Mouse (Mus musculus): ENCODE data around the gene Arhgef33. TPM values are rescaled to one million over a fixed set of nuclear protein-coding genes. Genes with fewer than 3 reads are reported as not detected.
"Not testable (repeated sequence)": the region's sequence is repeated elsewhere in the genome, so short reads cannot be mapped to it uniquely, and the experiment has no call there.

Arhgef33 gene
- total RNA-seq (2012; rRNA removed), result 0.48 and 0.98 TPM in 2 replicates

DNA sequence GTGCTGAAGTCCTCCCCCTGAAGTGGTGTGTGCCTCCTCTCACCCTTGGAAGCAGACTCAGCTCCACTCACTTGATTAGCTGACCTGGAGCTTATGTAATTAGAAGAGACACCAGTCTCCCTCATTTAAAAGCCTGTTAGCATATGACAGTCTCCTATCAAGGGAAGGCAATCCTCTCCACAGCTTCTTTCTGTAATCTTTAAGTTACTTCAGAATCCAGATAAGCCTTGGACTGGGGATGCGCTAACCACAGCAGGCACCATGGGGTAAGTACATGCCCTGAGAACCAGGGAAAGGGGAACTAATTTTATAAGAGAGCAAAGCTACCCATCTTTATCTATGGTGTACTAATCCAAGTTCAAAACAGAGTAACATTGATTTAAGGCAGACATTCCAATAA, at the start of gene Arhgef33:
TSS of gene Arhgef33 (plus strand) at position 157 of the 400 bp plus-strand sequence.
- no peak for DNase-seq (ENCODE audit: low read depth, low spot score)
- in situ Hi-C loops (cut with MboI; ENCODE audit: low sequenced_read_pairs in 2 of 2, unreplicated experiment in 2 of 2), result no loop called here
- no peak for TF ChIP-seq HCFC1 (IDR thresholded peaks at IDR 0.05; ENCODE audit: borderline replicate concordance, insufficient read depth, low read length)
- TF ChIP-seq ZC3H11A (IDR thresholded peaks at IDR 0.05; ENCODE audit: borderline replicate concordance, low read depth, low read length), result no peak
- no peak for TF ChIP-seq CHD2 (IDR thresholded peaks at IDR 0.05; ENCODE audit: low read depth, low read length)
- TF ChIP-seq ZNF384 (IDR thresholded peaks at IDR 0.05; ENCODE audit: low read depth, low read length), result no peak
- TF ChIP-seq MAFK (IDR thresholded peaks at IDR 0.05; ENCODE audit: insufficient read depth, low read depth, low read length), result no peak
- no peaks in the 10 kb centered on the region for H3K36me3 ChIP-seq (ENCODE audit: control insufficient read depth, insufficient read depth, low read length, poor library complexity, severe bottlenecking)
- H3K9ac ChIP-seq (ENCODE audit: insufficient read depth, low read depth, low read length, poor library complexity, severe bottlenecking), result no peak within 1 kb of the TSS
- no peak within 1 kb of the TSS for H3K27ac ChIP-seq (ENCODE audit: insufficient read depth, low read depth, low read length, poor library complexity, severe bottlenecking)
- no peak within 1 kb of the TSS for H3K4me3 ChIP-seq (ENCODE audit: insufficient read depth in 1 of 2, low read depth in 1 of 2, low read length in 2 of 2, poor library complexity in 1 of 2, severe bottlenecking in 1 of 2)
- H3K4me1 ChIP-seq (ENCODE audit: control insufficient read depth in 2 of 2, insufficient read depth in 2 of 2, low read length in 2 of 2, poor library complexity in 1 of 2), result no peaks in the 10 kb centered on the region
- H3K9me3 ChIP-seq (ENCODE audit: control insufficient read depth, insufficient read depth, low read depth, low read length), result no peaks in the 10 kb centered on the region

- Histone ChIP-seq H3K27ac (ENCODE audit: insufficient read depth, low read depth, low read length, poor library complexity, severe bottlenecking) (no peak overlapping the region), H3K36me3 (ENCODE audit: control insufficient read depth, insufficient read depth, low read length, poor library complexity, severe bottlenecking) (peaks cover 19% of the 10 kb centered on the region), H3K4me1 (ENCODE audit: control insufficient read depth in 2 of 2, insufficient read depth in 2 of 2, low read length in 2 of 2, poor library complexity in 1 of 2) (no peaks in the 10 kb centered on the region), H3K9me3 (ENCODE audit: control insufficient read depth, insufficient read depth, low read depth, low read length) (no peaks in the 10 kb centered on the region), H3K4me3 (ENCODE audit: insufficient read depth in 1 of 2, low read depth in 1 of 2, low read length in 2 of 2, poor library complexity in 1 of 2, severe bottlenecking in 1 of 2) (no peak overlapping the region), H3K9ac (ENCODE audit: insufficient read depth, low read depth, low read length, poor library complexity, severe bottlenecking) (no peak overlapping the region)
- DNase-seq (ENCODE audit: low read depth, low spot score), result no peak
- no peak for TF ChIP-seq ZNF384 (IDR thresholded peaks at IDR 0.05; ENCODE audit: low read depth, low read length)
- in situ Hi-C loops (cut with MboI; ENCODE audit: low sequenced_read_pairs in 2 of 2, unreplicated experiment in 2 of 2), result no loop called here
These were observed 40.1 kb upstream of the Arhgef33 start for GRCm38 (mm10) chr17:80267065-80267464.

- no peaks in the 10 kb centered on the region for H3K9me3 ChIP-seq (ENCODE audit: control insufficient read depth, insufficient read depth, low read depth, low read length)
- no peak overlapping the region for H3K27ac ChIP-seq (ENCODE audit: insufficient read depth, low read depth, low read length, poor library complexity, severe bottlenecking)
- in situ Hi-C loops (cut with MboI; ENCODE audit: low sequenced_read_pairs in 2 of 2, unreplicated experiment in 2 of 2), result no loop called here
- DNase-seq (ENCODE audit: low read depth, low spot score), result no peak
- TF ChIP-seq CHD2 (IDR thresholded peaks at IDR 0.05; ENCODE audit: low read depth, low read length) (no peak), MAFK (IDR thresholded peaks at IDR 0.05; ENCODE audit: insufficient read depth, low read depth, low read length) (no peak), HCFC1 (IDR thresholded peaks at IDR 0.05; ENCODE audit: borderline replicate concordance, insufficient read depth, low read length) (no peak), ZC3H11A (IDR thresholded peaks at IDR 0.05; ENCODE audit: borderline replicate concordance, low read depth, low read length) (no peak), ZNF384 (IDR thresholded peaks at IDR 0.05; ENCODE audit: low read depth, low read length) (no peak)
- H3K36me3 ChIP-seq (ENCODE audit: control insufficient read depth, insufficient read depth, low read length, poor library complexity, severe bottlenecking), result peaks cover 19% of the 10 kb centered on the region
- H3K9ac ChIP-seq (ENCODE audit: insufficient read depth, low read depth, low read length, poor library complexity, severe bottlenecking), result no peak overlapping the region
- no peak overlapping the region for H3K4me3 ChIP-seq (ENCODE audit: insufficient read depth in 1 of 2, low read depth in 1 of 2, low read length in 2 of 2, poor library complexity in 1 of 2, severe bottlenecking in 1 of 2)
- H3K4me1 ChIP-seq (ENCODE audit: control insufficient read depth in 2 of 2, insufficient read depth in 2 of 2, low read length in 2 of 2, poor library complexity in 1 of 2), result no peaks in the 10 kb centered on the region
These were observed 39.1 kb upstream of the Arhgef33 start for GRCm38 (mm10) chr17:80268151-80268550.

DNA sequence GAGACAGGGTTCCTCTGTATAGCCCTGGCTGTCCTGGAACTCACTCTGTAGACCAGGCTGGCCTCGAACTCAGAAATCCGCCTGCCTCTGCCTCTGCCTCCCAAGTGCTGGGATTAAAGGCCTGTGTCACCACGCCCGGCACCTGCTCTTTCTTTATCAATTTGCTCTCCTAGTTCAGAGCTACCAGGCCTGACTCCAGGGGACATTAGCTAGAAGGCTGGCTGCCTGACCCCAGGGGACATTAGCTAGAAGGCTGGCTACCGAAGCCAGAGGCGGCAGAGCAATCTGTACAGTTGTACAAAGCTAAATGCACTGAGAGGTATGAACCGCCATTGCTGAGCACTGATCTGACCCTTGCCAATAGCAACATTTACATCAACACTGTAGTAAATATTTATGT, 36.6 kb upstream of the Arhgef33 start:
- in situ Hi-C loops (cut with MboI; ENCODE audit: low sequenced_read_pairs in 2 of 2, unreplicated experiment in 2 of 2); H3K9me3 ChIP-seq (ENCODE audit: control insufficient read depth, insufficient read depth, low read depth, low read length): not testable (repeated sequence)
- H3K36me3 ChIP-seq (ENCODE audit: control insufficient read depth, insufficient read depth, low read length, poor library complexity, severe bottlenecking), result peaks cover 13% of the 10 kb centered on the region

DNA sequence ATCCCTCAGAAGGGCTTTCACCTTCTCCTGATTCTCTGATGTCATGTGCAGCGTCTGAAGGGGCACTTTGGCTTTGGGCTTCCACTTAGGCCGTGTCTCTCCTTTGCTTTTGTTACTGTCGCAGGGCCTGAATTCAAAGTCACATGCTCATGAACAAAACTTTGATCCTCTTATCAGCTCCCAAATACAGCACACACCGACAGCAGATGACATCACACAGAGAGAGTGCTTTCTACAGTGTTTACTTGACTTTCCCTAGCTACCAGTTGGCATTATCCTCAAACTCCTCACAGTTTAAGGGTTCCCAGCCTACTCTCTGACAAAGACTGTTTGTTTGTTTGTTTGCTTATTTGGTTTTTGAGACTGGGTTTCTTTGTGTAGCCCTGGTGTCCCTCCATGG, 29.0 kb upstream of the Arhgef33 start:
- Histone ChIP-seq H3K27ac (ENCODE audit: insufficient read depth, low read depth, low read length, poor library complexity, severe bottlenecking) (no peak overlapping the region), H3K9ac (ENCODE audit: insufficient read depth, low read depth, low read length, poor library complexity, severe bottlenecking) (no peak overlapping the region), H3K4me1 (ENCODE audit: control insufficient read depth in 2 of 2, insufficient read depth in 2 of 2, low read length in 2 of 2, poor library complexity in 1 of 2) (peaks cover 2 to 3% of the 10 kb centered on the region in 2 experiments; a peak in 1 of 4 replicates), H3K4me3 (ENCODE audit: insufficient read depth in 1 of 2, low read depth in 1 of 2, low read length in 2 of 2, poor library complexity in 1 of 2, severe bottlenecking in 1 of 2) (no peak overlapping the region), H3K9me3 (ENCODE audit: control insufficient read depth, insufficient read depth, low read depth, low read length) (no peaks in the 10 kb centered on the region), H3K36me3 (ENCODE audit: control insufficient read depth, insufficient read depth, low read length, poor library complexity, severe bottlenecking) (peaks cover 7% of the 10 kb centered on the region)
- TF ChIP-seq HCFC1 (IDR thresholded peaks at IDR 0.05; ENCODE audit: borderline replicate concordance, insufficient read depth, low read length) (no peak), ZNF384 (IDR thresholded peaks at IDR 0.05; ENCODE audit: low read depth, low read length) (no peak), CHD2 (IDR thresholded peaks at IDR 0.05; ENCODE audit: low read depth, low read length) (no peak), ZC3H11A (IDR thresholded peaks at IDR 0.05; ENCODE audit: borderline replicate concordance, low read depth, low read length) (no peak), MAFK (IDR thresholded peaks at IDR 0.05; ENCODE audit: insufficient read depth, low read depth, low read length) (no peak)
- in situ Hi-C loops (cut with MboI; ENCODE audit: low sequenced_read_pairs in 2 of 2, unreplicated experiment in 2 of 2), result no loop called here
- DNase-seq (ENCODE audit: low read depth, low spot score), result no peak

More for the DNA sequence above, 36.6 kb upstream of the Arhgef33 start:
- H3K4me3 ChIP-seq (ENCODE audit: insufficient read depth in 1 of 2, low read depth in 1 of 2, low read length in 2 of 2, poor library complexity in 1 of 2, severe bottlenecking in 1 of 2); H3K27ac ChIP-seq (ENCODE audit: insufficient read depth, low read depth, low read length, poor library complexity, severe bottlenecking); H3K9ac ChIP-seq (ENCODE audit: insufficient read depth, low read depth, low read length, poor library complexity, severe bottlenecking); DNase-seq (ENCODE audit: low read depth, low spot score); H3K4me1 ChIP-seq (ENCODE audit: control insufficient read depth in 2 of 2, insufficient read depth in 2 of 2, low read length in 2 of 2, poor library complexity in 1 of 2): not testable (repeated sequence)

Measured in ES-E14 (cell line).